Mouse (Mus musculus): Measurements from ENCODE around the gene Syngr2.

- TF ChIP-seq CTCF (IDR thresholded peaks at IDR 0.05; ENCODE audit: borderline replicate concordance, insufficient read depth, low read length) (no peak), POLR2A (IDR thresholded peaks at IDR 0.05; ENCODE audit: low read depth, low read length) (no peak)
These were observed 43.2 kb upstream of the Syngr2 start for GRCm38 (mm10) chr11:117766275-117766674.
